Mouse (Mus musculus): ENCODE measurements around the gene Spag16.

DNA sequence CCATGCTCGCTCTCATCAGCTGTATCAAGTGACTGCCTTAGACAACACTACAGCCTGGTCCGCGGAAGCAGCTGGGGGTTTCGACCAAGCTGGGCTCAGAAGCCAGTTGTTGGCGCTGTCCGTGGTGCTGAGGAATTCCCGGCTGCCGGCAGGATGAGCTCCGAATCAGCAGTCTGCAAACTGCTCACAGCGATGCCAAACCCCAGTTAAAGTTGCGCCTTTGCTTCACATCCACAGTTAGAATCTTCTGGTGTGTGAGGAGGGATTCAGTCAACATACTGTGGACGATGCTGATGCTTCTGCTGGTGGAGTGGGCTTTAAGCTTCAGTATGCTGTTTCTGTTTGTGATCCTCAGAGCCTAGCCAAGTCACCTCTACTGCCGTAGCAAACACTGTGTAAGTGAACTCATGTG is 898.9 kb downstream of the Spag16 start, which contains the start of gene Vwc2l:
- TF ChIP-seq ZC3H11A (IDR thresholded peaks at IDR 0.05; ENCODE audit: borderline replicate concordance, low read depth, low read length) (no peak), ZNF384 (IDR thresholded peaks at IDR 0.05; ENCODE audit: low read depth, low read length) (no peak), HCFC1 (IDR thresholded peaks at IDR 0.05; ENCODE audit: borderline replicate concordance, insufficient read depth, low read length) (no peak), CHD2 (IDR thresholded peaks at IDR 0.05; ENCODE audit: low read depth, low read length) (no peak)

All from ES-E14 (cell line).